Mouse (Mus musculus) adrenal gland, postnatal 25 days (tissue): ENCODE data around the gene Fau. TPM values are rescaled to one million over a fixed set of nuclear protein-coding genes. Genes with fewer than 3 reads are reported as not detected.

ENCODE experiments used
- DNase-seq: peaks from one replicate; pipeline ENCODE4 v3.0.0; 2021; ENCODE audit warnings: mixed read lengths
- total RNA-seq: library from RNA; stranded (reverse); gene quantifications from 2 replicates; pipeline ENCODE4 v1.2.3, GENCODE M21; 2021

The Fau gene
- total RNA-seq, 1 experiment from 2014 or later: 1,016 TPM

- DNase-seq: no peak
Measured at GRCm38 (mm10) chr19:6045366-6046293, 12.0 kb upstream of the Fau start.

GRCm38 (mm10) chr19:6046294-6047153, 11.1 kb upstream of the Fau start, which contains the start of gene Syvn1:
Gene Syvn1 (plus strand): TSS chr19:6046576.
- peak; percentile 89 for DNase-seq

GRCm38 (mm10) chr19:6047154-6047898, 10.3 kb upstream of the Fau start:
- no peak for DNase-seq

GRCm38 (mm10) chr19:6047899-6048166, 9.8 kb upstream of the Fau start:
- DNase-seq: no peak

GRCm38 (mm10) chr19:6048681-6049410, 8.8 kb upstream of the Fau start:
- DNase-seq: no peak

- peak; percentile 17 for DNase-seq
Measured at GRCm38 (mm10) chr19:6052516-6052915, 5.1 kb upstream of the Fau start.

- no peak for DNase-seq
Measured at GRCm38 (mm10) chr19:6054296-6054695, 3.3 kb upstream of the Fau start.

- no peak for DNase-seq
Measured at GRCm38 (mm10) chr19:6056696-6057095, 948 bp upstream of the Fau start.

GRCm38 (mm10) chr19:6058513-6058912, 869 bp downstream of the Fau start:
- no peak for DNase-seq

GRCm38 (mm10) chr19:6058966-6059365, 1.3 kb downstream of the Fau start:
- DNase-seq: no peak

GRCm38 (mm10) chr19:6061021-6061533, 3.4 kb downstream of the Fau start, which contains the start of gene Znhit2:
Gene Znhit2 (plus strand): TSS chr19:6061192.
- peak; percentile 89 for DNase-seq

GRCm38 (mm10) chr19:6061641-6062302, 4.1 kb downstream of the Fau start:
- peak; percentile 34 for DNase-seq

- DNase-seq: no peak
Measured at GRCm38 (mm10) chr19:6062418-6062817, 4.8 kb downstream of the Fau start.

- DNase-seq: no peak
Measured at GRCm38 (mm10) chr19:6063081-6063480, 5.4 kb downstream of the Fau start.

GRCm38 (mm10) chr19:6066571-6066970, 8.9 kb downstream of the Fau start:
- DNase-seq: no peak

GRCm38 (mm10) chr19:6067011-6067723, 9.5 kb downstream of the Fau start:
- DNase-seq: peak; percentile 81

GRCm38 (mm10) chr19:6067724-6068415, 10.2 kb downstream of the Fau start, which contains the start of gene Tm7sf2:
Gene Tm7sf2 (minus strand): TSS chr19:6068373.
- DNase-seq: peak; percentile 94

- DNase-seq: no peak
Measured at GRCm38 (mm10) chr19:6068951-6069350, 11.3 kb downstream of the Fau start.

GRCm38 (mm10) chr19:6069851-6070250, 12.2 kb downstream of the Fau start:
- no peak for DNase-seq
